Comparison of ENCODE assay signal across 9 mouse cellular contexts in the genomic region with DNA sequence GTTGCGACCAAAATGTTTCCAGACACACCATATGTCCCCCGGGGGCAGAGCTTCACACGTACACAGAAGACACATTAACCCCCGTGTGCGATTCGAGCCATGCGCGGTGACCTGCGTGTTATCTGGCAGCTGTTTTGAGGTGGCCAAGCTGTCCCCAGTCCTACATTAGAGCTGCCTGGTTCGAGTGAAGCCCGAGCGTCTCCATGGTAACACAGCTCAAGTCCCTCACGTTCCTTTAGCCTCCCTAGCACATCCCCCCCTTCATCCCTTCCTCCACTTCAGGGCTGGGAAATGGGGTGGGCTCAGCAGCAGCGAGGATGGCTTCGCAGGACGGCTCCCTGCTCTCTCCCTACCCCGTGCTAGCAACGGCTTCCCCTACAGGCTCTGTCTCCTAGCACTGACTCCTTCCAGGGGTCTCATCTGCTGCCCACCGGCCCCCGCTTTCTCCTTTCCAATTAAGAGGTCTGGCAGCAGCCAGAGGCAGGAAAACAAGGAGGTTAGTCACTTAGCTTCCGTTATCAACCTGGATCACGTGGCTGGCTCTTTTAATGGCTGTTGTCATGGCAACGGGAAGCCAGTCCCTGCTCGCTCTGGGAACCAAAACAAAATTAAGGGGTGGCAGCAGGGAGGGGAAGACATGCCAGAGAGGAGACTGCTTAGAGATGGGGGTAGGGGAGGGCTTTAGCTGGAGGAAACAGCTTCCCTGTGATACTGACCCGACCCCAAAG. TPM values are rescaled to one million over a fixed set of nuclear protein-coding genes. Genes with fewer than 3 reads are reported as not detected.
DNase-seq lines count a peak whose midpoint lies in the region; ATAC-seq lines count a peak whose summit lies in the region.
"Had no signal": no experiment of that assay in that cellular context is flagged by ENCODE, and none has a peak within 500 bp of the region (broad histone marks: within the 10 kb centered on the region; RNA-seq: fewer than 3 reads in every experiment).

No protein-coding gene starts in this region.

- DNase-seq in lung, adult 18-20 months = peak; percentile 36 to 39
- DNase-seq in lung, postnatal 14 days = no peak
- peak; percentile 89 for DNase-seq in embryonic facial prominence, embryonic 11.5 days (ENCODE audit: low spot score)
- DNase-seq in layer of hippocampus, adult 9-10 months (ENCODE audit: low spot score) = peak; percentile 66
- peak; percentile 83 for DNase-seq in mesoderm, embryonic 11.5 days (ENCODE audit: low read depth, low spot score)
- no peak for DNase-seq in thymus, adult 18-20 months

- 0 out of 2 replicates have a peak, but pooled peaks cover 3% of the 10 kb centered on the region for H3K27me3 ChIP-seq in embryonic facial prominence, embryonic 11.5 days (ENCODE audit: control insufficient read depth, insufficient read depth, low read length)
- peaks cover 27% of the 10 kb centered on the region for H3K27me3 ChIP-seq in hindbrain, embryonic 12.5 days
- no peaks in the 10 kb centered on the region; the same call in none of the 2 replicates for H3K27me3 ChIP-seq in stomach, embryonic 16.5 days (ENCODE audit: control insufficient read depth, insufficient read depth, low read length)

- peak overlapping the region; percentile 78 for H3K4me2 ChIP-seq in embryonic facial prominence, embryonic 11.5 days (ENCODE audit: low read depth, low read length)
- peak overlapping the region; percentile 57 for H3K4me2 ChIP-seq in hindbrain, embryonic 12.5 days (replicated peaks)
- peak overlapping the region; percentile 44 for H3K4me2 ChIP-seq in stomach, embryonic 16.5 days (ENCODE audit: low read depth, low read length)

- peak overlapping the region; percentile 70 for H3K27ac ChIP-seq in embryonic facial prominence, embryonic 11.5 days (replicated peaks; ENCODE audit: low read depth, low read length)
- peak overlapping the region; percentile 90 for H3K27ac ChIP-seq in hindbrain, embryonic 12.5 days
- no peak overlapping the region for H3K27ac ChIP-seq in stomach, embryonic 16.5 days (ENCODE audit: low read length)

- no peaks in the 10 kb centered on the region; the same call in none of the 2 replicates for H3K4me1 ChIP-seq in embryonic facial prominence, embryonic 11.5 days (ENCODE audit: control insufficient read depth, insufficient read depth, low read length)
- peaks cover 45% of the 10 kb centered on the region for H3K4me1 ChIP-seq in hindbrain, embryonic 12.5 days
- H3K4me1 ChIP-seq in stomach, embryonic 16.5 days (ENCODE audit: control insufficient read depth, insufficient read depth, low read length) = peaks cover 13% of the 10 kb centered on the region

- 3% methylated on average over 25 of the region's 25 CpGs for WGBS in embryonic facial prominence, embryonic 11.5 days
- 2% methylated on average over 25 of the region's 25 CpGs for WGBS in hindbrain, embryonic 12.5 days
- 5% methylated on average over 25 of the region's 25 CpGs for WGBS in stomach, embryonic 16.5 days

- peak overlapping the region; percentile 29 for H3K4me3 ChIP-seq in embryonic facial prominence, embryonic 11.5 days (ENCODE audit: low read depth, low read length)
- peak overlapping the region; percentile 26 for H3K4me3 ChIP-seq in hindbrain, embryonic 12.5 days
- no peak overlapping the region for H3K4me3 ChIP-seq in stomach, embryonic 16.5 days (replicated peaks; ENCODE audit: low read length)

- H3K9ac ChIP-seq in embryonic facial prominence, embryonic 11.5 days (replicated peaks; ENCODE audit: low read length) = peak overlapping the region; percentile 39
- peak overlapping the region; percentile 47; the same call in 1 of the 2 replicates for H3K9ac ChIP-seq in hindbrain, embryonic 12.5 days
- no peak overlapping the region for H3K9ac ChIP-seq in stomach, embryonic 16.5 days (ENCODE audit: low read length)

- H3K9me3 ChIP-seq in embryonic facial prominence, embryonic 11.5 days (replicated peaks; ENCODE audit: control insufficient read depth, low read length) = no peaks in the 10 kb centered on the region
- H3K9me3 ChIP-seq in hindbrain, embryonic 12.5 days (replicated peaks) = no peaks in the 10 kb centered on the region
- no peaks in the 10 kb centered on the region for H3K9me3 ChIP-seq in stomach, embryonic 16.5 days (replicated peaks; ENCODE audit: control insufficient read depth, low read length)

- no peaks in the 10 kb centered on the region for H3K36me3 ChIP-seq in embryonic facial prominence, embryonic 11.5 days (replicated peaks; ENCODE audit: control insufficient read depth, insufficient read depth, low read depth, low read length)
- no peaks in the 10 kb centered on the region for H3K36me3 ChIP-seq in hindbrain, embryonic 12.5 days
- no peaks in the 10 kb centered on the region for H3K36me3 ChIP-seq in stomach, embryonic 16.5 days (ENCODE audit: control insufficient read depth, insufficient read depth, low read length)

- peak; percentile 74 for ATAC-seq in embryonic facial prominence, embryonic 11.5 days (replicated peaks; ENCODE audit: insufficient number of reproducible peaks, low FRiP score, low TSS enrichment, low read depth)
- ATAC-seq in hindbrain, embryonic 12.5 days (ENCODE audit: low FRiP score) = peak; percentile 81
- ATAC-seq in stomach, embryonic 16.5 days (ENCODE audit: insufficient read depth, low FRiP score) = no peak

RNA-seq across cellular contexts. Expression of gene Sgsm1, which starts 3.7 kb away (rescaled TPM):
- 6.8 and 7.4 TPM in 2 replicates for polyA plus RNA-seq in embryonic facial prominence, embryonic 11.5 days (2014; fragmentation: Nextera tagmentation; extraction: Ambion mirVana)
- 11.6 and 14.3 TPM in 2 replicates for polyA plus RNA-seq in hindbrain, embryonic 12.5 days (2016; fragmentation: Nextera tagmentation; extraction: Ambion mirVana)
- 7.1 and 7.4 TPM in 2 replicates for polyA plus RNA-seq in stomach, embryonic 16.5 days (2015; fragmentation: Nextera tagmentation; extraction: Ambion mirVana)

RNA-seq across cellular contexts. Expression of gene Aym1, which starts 50.2 kb away (rescaled TPM):
- polyA plus RNA-seq in embryonic facial prominence, embryonic 11.5 days (2014; fragmentation: Nextera tagmentation; extraction: Ambion mirVana) = not detected in 2 replicates
- not detected in 2 replicates for polyA plus RNA-seq in hindbrain, embryonic 12.5 days (2016; fragmentation: Nextera tagmentation; extraction: Ambion mirVana)
- polyA plus RNA-seq in stomach, embryonic 16.5 days (2015; fragmentation: Nextera tagmentation; extraction: Ambion mirVana) = not detected in 2 replicates
- polyA plus RNA-seq: large intestine, adult 2 months had no signal

Comparison
In these comparisons a context has a peak if more than half of its experiments do, and no peak if none do; other contexts are left out.
1. DNase-seq: peak in lung, adult 18-20 months (2 of 2), embryonic facial prominence, embryonic 11.5 days (single experiment), layer of hippocampus, adult 9-10 months (single experiment) and mesoderm, embryonic 11.5 days (single experiment); none in lung, postnatal 14 days (single experiment) and thymus, adult 18-20 months (0 of 2).
2. Peak in every context shown above with its lines, with median percentiles within 50 percentile points of each other: H3K4me2 ChIP-seq.